Mouse (Mus musculus): ENCODE measurements around the gene Rab31. TPM values are rescaled to one million over a fixed set of nuclear protein-coding genes. Genes with fewer than 3 reads are reported as not detected.

The Rab31 gene
- polyA plus RNA-seq, 1 experiment from 2014 or later, result 67.6 TPM

DNA sequence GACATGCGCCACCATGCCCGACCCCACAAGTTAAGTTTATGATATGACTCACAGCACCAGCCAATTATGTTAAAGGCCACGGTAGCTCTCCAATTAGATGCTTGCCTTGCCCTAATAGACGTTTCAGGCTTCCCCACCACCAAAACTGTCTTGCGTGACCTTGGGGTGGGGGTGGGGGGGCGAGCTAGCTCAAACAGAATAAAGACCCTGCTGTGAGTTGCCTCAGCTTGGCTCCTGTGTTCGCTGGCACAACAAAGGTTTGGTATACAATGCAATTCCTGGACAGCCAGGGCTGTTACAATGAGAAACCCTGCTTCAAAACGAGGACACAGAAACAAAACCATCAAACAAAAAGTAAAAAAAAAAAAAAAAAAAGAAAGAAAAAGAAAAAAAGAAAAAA lies 47.2 kb downstream of the Rab31 start:
- Histone ChIP-seq H3K27ac (ENCODE audit: low read depth, low read length) (no peak overlapping the region), H3K4me2 (no peak overlapping the region), H3K9me3 (ENCODE audit: control insufficient read depth, low read length) (no peaks in the 10 kb centered on the region), H3K4me3 (ENCODE audit: low read depth, low read length) (no peak overlapping the region), H3K27me3 (ENCODE audit: control insufficient read depth, insufficient read depth, low read length) (no peaks in the 10 kb centered on the region), H3K36me3 (ENCODE audit: control insufficient read depth, insufficient read depth, low read length) (no peaks in the 10 kb centered on the region), H3K9ac (ENCODE audit: low read length) (no peak overlapping the region), H3K4me1 (ENCODE audit: control insufficient read depth, insufficient read depth, low read length) (no peaks in the 10 kb centered on the region)
- ATAC-seq (ENCODE audit: low FRiP score) (no peak), DNase-seq (ENCODE audit: low spot score, missing footprints) (no peak)
- 43% methylated on average over 8 of the region's 8 CpGs for WGBS

DNA sequence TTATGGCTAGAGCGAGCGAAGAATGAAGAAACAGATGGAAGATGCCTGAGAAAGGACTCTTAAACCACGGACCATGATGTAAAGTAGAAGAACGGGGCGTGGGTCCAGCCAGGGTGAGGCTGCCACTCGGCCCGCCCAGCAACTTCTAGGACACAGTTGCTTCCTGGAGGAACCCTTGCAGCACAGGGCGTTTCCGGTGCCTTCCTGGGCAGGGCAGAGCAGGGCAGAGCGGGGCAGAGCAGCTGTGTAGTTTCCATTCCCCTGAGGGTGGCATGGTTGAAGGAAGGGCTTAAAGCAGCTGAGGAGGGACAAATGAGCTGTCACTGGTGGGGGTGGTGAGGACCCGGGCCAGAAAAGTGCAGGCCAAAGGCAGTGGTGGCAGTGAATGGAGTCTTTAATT lies 48.3 kb downstream of the Rab31 start:
- no peak for DNase-seq (ENCODE audit: low spot score, missing footprints)
- H3K27me3 ChIP-seq (ENCODE audit: control insufficient read depth, insufficient read depth, low read length), result no peaks in the 10 kb centered on the region
- H3K36me3 ChIP-seq (ENCODE audit: control insufficient read depth, insufficient read depth, low read length), result no peaks in the 10 kb centered on the region
- no peak overlapping the region for H3K27ac ChIP-seq (ENCODE audit: low read depth, low read length)
- H3K4me3 ChIP-seq (ENCODE audit: low read depth, low read length), result no peak overlapping the region
- no peak overlapping the region for H3K4me2 ChIP-seq
- no peak overlapping the region for H3K9ac ChIP-seq (ENCODE audit: low read length)
- WGBS, result 88% methylated on average over 11 of the region's 11 CpGs
- no peaks in the 10 kb centered on the region for H3K9me3 ChIP-seq (ENCODE audit: control insufficient read depth, low read length)
- ATAC-seq (ENCODE audit: low FRiP score), result no peak
- H3K4me1 ChIP-seq (ENCODE audit: control insufficient read depth, insufficient read depth, low read length), result no peaks in the 10 kb centered on the region

DNA sequence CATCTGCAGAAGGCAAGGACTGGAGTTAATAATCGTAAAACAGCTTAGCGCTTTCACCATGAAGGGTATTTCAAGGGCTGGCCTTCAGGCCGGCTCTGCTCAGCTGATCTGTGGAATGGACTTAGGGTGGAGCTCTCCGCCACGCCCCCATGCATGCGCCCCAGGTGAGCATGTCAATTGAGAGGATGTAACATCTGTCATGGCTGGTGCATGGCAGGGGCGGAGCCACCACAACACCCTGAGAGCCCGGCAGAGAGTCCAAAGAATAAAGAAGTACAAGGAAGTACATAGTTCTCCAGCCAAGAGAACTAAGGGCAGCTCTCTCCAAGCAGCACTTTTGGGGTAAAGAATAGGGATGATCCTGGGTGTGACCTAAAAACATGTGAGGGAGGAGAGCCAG lies 48.9 kb downstream of the Rab31 start:
- no peaks in the 10 kb centered on the region for H3K4me1 ChIP-seq (ENCODE audit: control insufficient read depth, insufficient read depth, low read length)
- ATAC-seq (ENCODE audit: low FRiP score), result no peak
- H3K36me3 ChIP-seq (ENCODE audit: control insufficient read depth, insufficient read depth, low read length), result no peaks in the 10 kb centered on the region
- H3K4me3 ChIP-seq (ENCODE audit: low read depth, low read length), result no peak overlapping the region
- H3K4me2 ChIP-seq, result no peak overlapping the region
- DNase-seq (ENCODE audit: low spot score, missing footprints), result no peak
- no peak overlapping the region for H3K27ac ChIP-seq (ENCODE audit: low read depth, low read length)
- no peak overlapping the region for H3K9ac ChIP-seq (ENCODE audit: low read length)
- 94% methylated on average over 8 of the region's 8 CpGs for WGBS
- no peaks in the 10 kb centered on the region for H3K9me3 ChIP-seq (ENCODE audit: control insufficient read depth, low read length)
- H3K27me3 ChIP-seq (ENCODE audit: control insufficient read depth, insufficient read depth, low read length), result no peaks in the 10 kb centered on the region

DNA sequence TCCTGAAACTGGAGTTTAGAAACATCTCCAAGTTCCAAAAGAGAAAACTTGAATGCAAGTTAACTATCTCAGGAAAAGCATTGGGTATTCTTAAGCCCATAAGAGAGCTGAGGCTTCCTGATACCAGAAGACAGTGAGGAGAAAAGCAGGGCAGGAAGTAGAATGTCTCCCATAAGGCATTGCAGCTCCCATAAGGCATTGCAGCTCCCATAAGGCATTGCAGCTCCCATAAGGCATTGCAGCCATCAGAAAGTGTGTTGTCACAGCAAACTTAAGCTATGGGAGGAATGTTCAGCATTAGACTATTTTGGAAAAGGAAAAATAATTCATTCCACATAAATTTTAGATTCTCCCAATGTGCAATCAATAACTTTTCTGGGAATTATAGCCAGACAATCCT lies 51.2 kb downstream of the Rab31 start:
- no peak for ATAC-seq (ENCODE audit: low FRiP score)
- no peaks in the 10 kb centered on the region for H3K9me3 ChIP-seq (ENCODE audit: control insufficient read depth, low read length)
- H3K27ac ChIP-seq (ENCODE audit: low read depth, low read length), result no peak overlapping the region

DNA sequence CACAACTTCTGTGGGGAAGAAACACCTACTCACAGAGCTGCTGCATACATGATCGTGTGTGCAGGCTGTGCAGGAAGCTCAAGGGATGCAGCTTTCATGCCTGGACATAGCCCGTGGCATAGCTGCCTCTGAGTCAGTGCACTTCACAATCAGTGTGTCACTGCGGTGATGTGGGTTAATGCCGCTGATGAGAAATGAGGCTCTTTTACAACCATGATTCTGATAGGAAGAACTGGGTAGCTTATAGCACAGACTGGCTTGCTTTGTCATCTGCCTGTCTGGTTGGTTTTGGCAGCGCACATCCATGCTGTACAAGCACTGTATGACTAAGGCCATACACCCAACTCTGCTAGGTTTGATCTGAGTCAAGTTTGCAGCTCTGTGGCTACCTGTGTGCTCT lies 52.7 kb downstream of the Rab31 start:
- H3K36me3 ChIP-seq (ENCODE audit: control insufficient read depth, insufficient read depth, low read length), result 0 out of 2 replicates have a peak, but pooled peaks cover 2% of the 10 kb centered on the region
- ATAC-seq (ENCODE audit: low FRiP score), result no peak
- 95% methylated on average over 5 of the region's 5 CpGs for WGBS

More for the DNA sequence above, 51.2 kb downstream of the Rab31 start:
- H3K27me3 ChIP-seq (ENCODE audit: control insufficient read depth, insufficient read depth, low read length), result no peaks in the 10 kb centered on the region
- no peaks in the 10 kb centered on the region for H3K36me3 ChIP-seq (ENCODE audit: control insufficient read depth, insufficient read depth, low read length)
- no peaks in the 10 kb centered on the region for H3K4me1 ChIP-seq (ENCODE audit: control insufficient read depth, insufficient read depth, low read length)
- H3K4me2 ChIP-seq, result no peak overlapping the region
- no peak overlapping the region for H3K9ac ChIP-seq (ENCODE audit: low read length)
- DNase-seq (ENCODE audit: low spot score, missing footprints), result no peak
- H3K4me3 ChIP-seq (ENCODE audit: low read depth, low read length), result no peak overlapping the region

DNA sequence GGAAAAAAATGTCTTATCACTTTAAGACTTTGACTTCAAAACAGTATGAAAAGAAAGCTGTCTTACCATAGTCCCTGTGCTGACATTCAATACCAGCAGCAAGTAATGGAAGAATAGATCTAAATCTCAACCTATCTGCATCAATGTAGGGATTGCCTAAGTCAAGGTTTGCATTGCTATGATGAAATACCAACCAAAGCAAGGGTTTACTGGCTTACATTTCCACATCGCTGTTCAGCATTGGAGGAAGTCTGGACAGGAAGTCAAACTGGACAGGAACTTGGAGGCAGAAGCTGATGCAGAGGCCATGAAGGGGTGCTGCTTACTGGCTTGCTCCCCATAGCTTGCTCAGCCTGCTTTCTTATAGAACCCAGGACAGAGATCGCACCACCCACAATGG lies 54.0 kb downstream of the Rab31 start:
- ATAC-seq (ENCODE audit: low FRiP score) (no peak), DNase-seq (ENCODE audit: low spot score, missing footprints) (no peak)
- WGBS, result 84% methylated on average over 2 of the region's 2 CpGs
- Histone ChIP-seq H3K27me3 (ENCODE audit: control insufficient read depth, insufficient read depth, low read length) (no peaks in the 10 kb centered on the region), H3K4me1 (ENCODE audit: control insufficient read depth, insufficient read depth, low read length) (no peaks in the 10 kb centered on the region), H3K9me3 (ENCODE audit: control insufficient read depth, low read length) (no peaks in the 10 kb centered on the region), H3K4me3 (ENCODE audit: low read depth, low read length) (no peak overlapping the region), H3K9ac (ENCODE audit: low read length) (no peak overlapping the region), H3K4me2 (no peak overlapping the region), H3K36me3 (ENCODE audit: control insufficient read depth, insufficient read depth, low read length) (0 out of 2 replicates have a peak, but pooled peaks cover 2% of the 10 kb centered on the region), H3K27ac (ENCODE audit: low read depth, low read length) (no peak overlapping the region)

More for the DNA sequence above, 52.7 kb downstream of the Rab31 start:
- no peak overlapping the region for H3K4me2 ChIP-seq
- no peak for DNase-seq (ENCODE audit: low spot score, missing footprints)
- H3K4me1 ChIP-seq (ENCODE audit: control insufficient read depth, insufficient read depth, low read length), result no peaks in the 10 kb centered on the region
- no peaks in the 10 kb centered on the region for H3K27me3 ChIP-seq (ENCODE audit: control insufficient read depth, insufficient read depth, low read length)
- H3K27ac ChIP-seq (ENCODE audit: low read depth, low read length), result no peak overlapping the region
- no peaks in the 10 kb centered on the region for H3K9me3 ChIP-seq (ENCODE audit: control insufficient read depth, low read length)
- no peak overlapping the region for H3K9ac ChIP-seq (ENCODE audit: low read length)
- no peak overlapping the region for H3K4me3 ChIP-seq (ENCODE audit: low read depth, low read length)

DNA sequence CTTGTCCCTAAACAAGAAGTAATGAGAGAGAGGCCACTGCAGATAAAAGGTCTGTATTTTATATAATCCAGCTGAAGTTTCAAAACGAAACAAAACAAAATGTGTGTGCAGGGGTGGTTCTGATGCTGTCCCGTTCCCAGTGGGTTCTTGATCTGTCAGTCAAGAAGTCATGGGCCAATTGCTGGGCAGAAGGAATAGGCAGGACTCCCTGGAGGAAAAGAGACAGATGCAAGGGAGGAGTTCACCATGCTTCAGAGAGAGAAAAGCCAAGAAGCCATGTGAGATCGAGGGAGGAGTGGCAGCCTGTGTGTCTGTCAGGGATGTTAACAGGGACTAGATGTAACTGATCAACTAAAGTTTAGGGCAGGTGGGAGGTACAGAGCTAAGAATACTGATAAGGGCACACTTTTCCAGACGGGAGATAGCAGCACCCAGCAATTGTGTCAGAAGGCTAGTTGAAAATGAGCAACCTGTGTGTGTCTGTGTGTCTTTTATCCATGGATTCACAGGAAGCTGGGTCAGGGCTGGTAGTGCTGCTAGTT lies 54.8 kb downstream of the Rab31 start:
- WGBS, result 84% methylated on average over 4 of the region's 4 CpGs
- no peak for DNase-seq (ENCODE audit: low spot score, missing footprints)
- H3K36me3 ChIP-seq (ENCODE audit: control insufficient read depth, insufficient read depth, low read length), result 0 out of 2 replicates have a peak, but pooled peaks cover 2% of the 10 kb centered on the region
- H3K9me3 ChIP-seq (ENCODE audit: control insufficient read depth, low read length), result no peaks in the 10 kb centered on the region
- no peak overlapping the region for H3K27ac ChIP-seq (ENCODE audit: low read depth, low read length)
- no peak for ATAC-seq (ENCODE audit: low FRiP score)
- H3K4me2 ChIP-seq, result no peak overlapping the region
- no peaks in the 10 kb centered on the region for H3K4me1 ChIP-seq (ENCODE audit: control insufficient read depth, insufficient read depth, low read length)
- no peak overlapping the region for H3K9ac ChIP-seq (ENCODE audit: low read length)
- H3K27me3 ChIP-seq (ENCODE audit: control insufficient read depth, insufficient read depth, low read length), result no peaks in the 10 kb centered on the region
- no peak overlapping the region for H3K4me3 ChIP-seq (ENCODE audit: low read depth, low read length)

DNA sequence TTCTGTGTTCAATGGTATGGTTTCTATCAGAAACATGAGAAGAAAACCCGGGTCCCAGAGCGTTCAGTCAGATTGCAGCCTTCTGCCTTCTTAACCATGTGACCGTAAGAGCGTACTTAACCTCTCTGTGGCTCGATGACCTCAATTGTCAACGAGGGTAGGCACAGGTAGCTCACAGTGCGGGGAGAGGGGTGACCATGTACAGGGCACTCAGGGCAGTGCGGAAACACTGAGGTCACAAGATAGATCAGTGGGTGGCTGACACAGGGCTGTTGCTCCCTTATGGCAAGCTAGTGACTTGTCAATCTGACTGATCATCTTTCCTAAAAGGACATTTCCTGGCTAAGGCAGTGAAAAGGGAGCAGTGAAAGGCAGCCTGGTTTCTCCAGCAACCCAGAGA lies 58.5 kb downstream of the Rab31 start:
- WGBS, result 89% methylated on average over 8 of the region's 8 CpGs
- H3K9me3 ChIP-seq (ENCODE audit: control insufficient read depth, low read length), result peaks cover 12% of the 10 kb centered on the region; the same call in 1 of the 2 replicates
- no peak overlapping the region for H3K27ac ChIP-seq (ENCODE audit: low read depth, low read length)
- H3K36me3 ChIP-seq (ENCODE audit: control insufficient read depth, insufficient read depth, low read length), result peaks cover 2% of the 10 kb centered on the region; the same call in 1 of the 2 replicates
- no peak overlapping the region for H3K4me3 ChIP-seq (ENCODE audit: low read depth, low read length)
- no peak overlapping the region for H3K4me2 ChIP-seq
- H3K9ac ChIP-seq (ENCODE audit: low read length), result no peak overlapping the region
- no peak for DNase-seq (ENCODE audit: low spot score, missing footprints)
- H3K4me1 ChIP-seq (ENCODE audit: control insufficient read depth, insufficient read depth, low read length), result no peaks in the 10 kb centered on the region
- ATAC-seq (ENCODE audit: low FRiP score), result no peak
- no peaks in the 10 kb centered on the region for H3K27me3 ChIP-seq (ENCODE audit: control insufficient read depth, insufficient read depth, low read length)

DNA sequence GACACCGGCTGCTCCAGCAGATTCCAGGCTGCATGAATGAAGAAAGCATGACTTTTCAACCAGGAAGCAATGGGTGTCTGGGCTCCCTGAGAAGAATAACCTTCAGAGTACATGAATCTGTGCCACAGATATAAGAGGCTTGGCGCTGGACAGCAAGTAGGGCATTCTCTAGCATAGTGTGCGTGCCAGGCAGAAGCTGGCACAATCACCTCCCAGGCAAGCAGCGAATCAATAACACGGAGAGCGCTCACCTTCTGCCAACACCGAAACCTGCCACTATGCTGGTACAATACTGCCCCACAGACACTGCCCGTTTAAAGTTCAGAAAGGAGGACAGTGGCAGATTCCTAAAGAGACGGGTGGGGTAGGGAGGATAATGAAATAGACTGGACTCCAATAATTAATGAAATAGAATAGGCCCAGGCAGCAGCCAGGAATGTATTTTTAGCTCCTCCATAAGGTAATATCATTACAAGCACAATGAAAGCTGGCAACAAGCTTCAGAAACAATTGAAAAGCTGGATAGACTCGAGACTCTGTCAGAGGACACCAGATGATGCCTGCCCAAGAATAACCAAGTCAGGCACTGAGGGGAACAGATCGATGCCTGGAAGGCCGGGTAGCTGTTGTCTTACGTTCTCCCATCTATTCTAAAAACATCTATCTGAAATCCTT lies 59.6 kb downstream of the Rab31 start:
- Histone ChIP-seq H3K27me3 (ENCODE audit: control insufficient read depth, insufficient read depth, low read length) (no peaks in the 10 kb centered on the region), H3K4me1 (ENCODE audit: control insufficient read depth, insufficient read depth, low read length) (no peaks in the 10 kb centered on the region), H3K9ac (ENCODE audit: low read length) (no peak overlapping the region), H3K9me3 (ENCODE audit: control insufficient read depth, low read length) (peaks cover 12% of the 10 kb centered on the region; the same call in 1 of the 2 replicates), H3K4me2 (no peak overlapping the region), H3K27ac (ENCODE audit: low read depth, low read length) (no peak overlapping the region), H3K4me3 (ENCODE audit: low read depth, low read length) (no peak overlapping the region), H3K36me3 (ENCODE audit: control insufficient read depth, insufficient read depth, low read length) (peaks cover 2% of the 10 kb centered on the region; the same call in 1 of the 2 replicates)
- DNase-seq (ENCODE audit: low spot score, missing footprints) (no peak), ATAC-seq (ENCODE audit: low FRiP score) (no peak)
- 95% methylated on average over 13 of the region's 13 CpGs for WGBS

Data from midbrain, embryonic 11.5 days (tissue).